Mouse (Mus musculus) heart, postnatal 4 days (tissue): ENCODE measurements around the gene Mmab. TPM values are rescaled to one million over a fixed set of nuclear protein-coding genes. Genes with fewer than 3 reads are reported as not detected.

Experiments
- DNase-seq: peaks from one replicate; pipeline ENCODE4 v3.0.0; 2021
- total RNA-seq, 2 experiments: library from RNA; stranded (reverse); gene quantifications; 2 replicates each; pipeline ENCODE4 v1.2.3; 2021

The Mmab gene
- total RNA-seq, 2 experiments from 2014 or later = 12.8 to 12.9 TPM

GRCm38 (mm10) chr5:114428621-114429020 is 15.2 kb downstream of the Mmab start:
- no peak for DNase-seq

- no peak for DNase-seq
These were observed 17.1 kb downstream of the Mmab start for GRCm38 (mm10) chr5:114426732-114427131.

- no peak for DNase-seq
These were observed 19.9 kb downstream of the Mmab start for GRCm38 (mm10) chr5:114423961-114424360.

- no peak for DNase-seq
These were observed 21.3 kb downstream of the Mmab start for GRCm38 (mm10) chr5:114422591-114422990.

GRCm38 (mm10) chr5:114421561-114422298 is 22.1 kb downstream of the Mmab start:
- no peak for DNase-seq

- peak; percentile 39 for DNase-seq
These were observed 25.3 kb downstream of the Mmab start for GRCm38 (mm10) chr5:114418541-114418940.

- no peak for DNase-seq
These were observed 27.0 kb downstream of the Mmab start for GRCm38 (mm10) chr5:114416855-114417254.

- DNase-seq = no peak
These were observed 28.3 kb downstream of the Mmab start for GRCm38 (mm10) chr5:114415606-114416005.

- DNase-seq = no peak
These were observed 30.7 kb downstream of the Mmab start for GRCm38 (mm10) chr5:114413067-114413735.

GRCm38 (mm10) chr5:114412361-114412998 is 31.4 kb downstream of the Mmab start:
- no peak for DNase-seq

GRCm38 (mm10) chr5:114410429-114410828 is 33.4 kb downstream of the Mmab start:
- no peak for DNase-seq

GRCm38 (mm10) chr5:114408846-114409245 is 35.0 kb downstream of the Mmab start:
- no peak for DNase-seq

- no peak for DNase-seq
These were observed 36.0 kb downstream of the Mmab start for GRCm38 (mm10) chr5:114407810-114408209.

- DNase-seq = no peak
These were observed 36.6 kb downstream of the Mmab start for GRCm38 (mm10) chr5:114407269-114407668.

- DNase-seq = no peak
These were observed 37.3 kb downstream of the Mmab start for GRCm38 (mm10) chr5:114406592-114406991.

- DNase-seq = no peak
These were observed 50.7 kb downstream of the Mmab start for GRCm38 (mm10) chr5:114393169-114393568.

- DNase-seq = no peak
These were observed 59.4 kb downstream of the Mmab start for GRCm38 (mm10) chr5:114384448-114384847.

- peak; percentile 66 for DNase-seq
These were observed 60.5 kb downstream of the Mmab start for GRCm38 (mm10) chr5:114383184-114383904.
